Mouse (Mus musculus) lung, adult 2 months (tissue): ENCODE measurements around the gene Dppa5a.
"Not testable (repeated sequence)": the region's sequence is repeated elsewhere in the genome, so short reads cannot be mapped to it uniquely, and the experiment has no call there.

Experiments used
- CTCF ChIP-seq: fragments of 200-500 bp; IDR thresholded peaks from 2 replicates; pipeline ENCODE4 v1.5.1; 2011; ENCODE audit warnings: mild to moderate bottlenecking, low read length, control low read depth; ENCODE audit not compliant: insufficient read depth
- POLR2A ChIP-seq: fragments of 200-500 bp; IDR thresholded peaks from 2 replicates; pipeline ENCODE4 v1.6.1; 2011; ENCODE audit warnings: low read depth, mild to moderate bottlenecking, control low read depth, low read length, borderline replicate concordance; ENCODE audit errors: extremely low read depth

DNA sequence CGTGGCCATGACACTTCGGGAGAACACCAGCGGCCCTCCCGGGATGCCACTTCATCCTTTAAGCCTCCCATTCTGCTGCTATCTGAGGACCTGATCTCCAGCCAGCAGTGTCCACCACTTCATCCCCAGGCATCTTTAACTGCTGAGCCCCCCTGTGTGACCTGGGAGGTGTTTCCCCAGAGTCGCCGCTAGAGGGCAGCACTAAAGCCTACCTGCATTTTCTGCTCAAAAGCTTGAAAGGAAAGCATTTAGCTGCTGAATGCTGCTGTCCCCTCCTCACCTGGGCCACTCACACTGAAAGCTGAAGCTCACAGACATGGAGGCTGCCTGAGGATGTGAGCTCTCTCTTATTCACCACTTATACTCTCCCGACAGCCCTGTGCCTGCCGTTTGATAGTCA is 27.7 kb downstream of the Dppa5a start:
- TF ChIP-seq CTCF, result peak; percentile 58
- not testable (repeated sequence) for TF ChIP-seq POLR2A
